Mouse (Mus musculus) G1E (cell line): ENCODE results near the gene Sdccag8.

Experiments used
- CTCF ChIP-seq: IDR thresholded peaks from 2 replicates; pipeline ENCODE4 v1.5.1; 2012; ENCODE audit warnings: low read depth, low read length, inconsistent platforms, mixed read lengths
- GATA1 ChIP-seq: IDR thresholded peaks from 2 replicates; pipeline ENCODE4 v1.6.1; 2012; ENCODE audit warnings: borderline replicate concordance, low read length, inconsistent platforms, mixed read lengths
- POLR2AphosphoS5 ChIP-seq: IDR thresholded peaks from 2 replicates; pipeline ENCODE4 v1.6.1; 2012; ENCODE audit warnings: low read depth, low read length, inconsistent platforms; ENCODE audit not compliant: insufficient replicate concordance
- TAL1 ChIP-seq: conservative IDR thresholded peaks from 2 replicates; pipeline ENCODE4 v1.6.1; 2012; ENCODE audit warnings: low read depth, low read length, inconsistent platforms, mixed read lengths

GRCm38 (mm10) chr1:176971479-176971797 is 157.0 kb downstream of the Sdccag8 start:
- TF ChIP-seq CTCF (no peak), GATA1 (no peak), POLR2AphosphoS5 (no peak), TAL1 (no peak)
